Mouse (Mus musculus) layer of hippocampus, adult 2 months (tissue): ENCODE measurements around the gene Vps13d. TPM values are rescaled to one million over a fixed set of nuclear protein-coding genes. Genes with fewer than 3 reads are reported as not detected.

Experiments
- DNase-seq, 2 experiments: peaks; one replicate each; pipeline ENCODE4 v3.0.0; 2022; ENCODE audit warnings: low spot score in 2 of 2
- H3K27ac ChIP-seq: fragments of 200-600 bp; 2 replicates; pipeline ENCODE4 v1.8.1; 2022
- H3K4me3 ChIP-seq: fragments of 200-600 bp; 2 replicates; pipeline ENCODE4 v1.8.1; 2022; ENCODE audit warnings: mild to moderate bottlenecking
- CTCF ChIP-seq: fragments of 200-600 bp; conservative IDR thresholded peaks from 2 replicates; pipeline ENCODE4 v1.8.1; 2022; ENCODE audit warnings: antibody characterized with exemption, mild to moderate bottlenecking, moderate library complexity
- total RNA-seq, 2 experiments: library from RNA; stranded (reverse); gene quantifications; 2 replicates each; pipeline ENCODE4 v1.2.3; 2021

Vps13d gene
- total RNA-seq, 2 experiments from 2014 or later = 69.1 to 75.6 TPM

- Histone ChIP-seq H3K4me3 (no peak overlapping the region), H3K27ac (no peak overlapping the region)
- TF ChIP-seq CTCF = no peak
- no peak for DNase-seq
Observed at GRCm38 (mm10) chr4:145009934-145010333, 184.9 kb downstream of the Vps13d start.

- no peak for TF ChIP-seq CTCF
- Histone ChIP-seq H3K27ac (no peak overlapping the region), H3K4me3 (no peak overlapping the region)
- no peak for DNase-seq
Observed at GRCm38 (mm10) chr4:145009437-145009836, 185.4 kb downstream of the Vps13d start.

- no peak overlapping the region for H3K4me3 ChIP-seq
- DNase-seq = no peak
- TF ChIP-seq CTCF = no peak
- H3K27ac ChIP-seq = no peak overlapping the region
Observed at GRCm38 (mm10) chr4:145005943-145006545, 188.8 kb downstream of the Vps13d start.

- DNase-seq = no peak
- no peak for TF ChIP-seq CTCF
- Histone ChIP-seq H3K4me3 (no peak overlapping the region), H3K27ac (peak overlapping the region; percentile 11)
Observed at GRCm38 (mm10) chr4:145004176-145004575, 190.6 kb downstream of the Vps13d start.

GRCm38 (mm10) chr4:145002733-145003132 is 192.1 kb downstream of the Vps13d start:
- no peak for DNase-seq
- TF ChIP-seq CTCF = no peak
- Histone ChIP-seq H3K27ac (no peak overlapping the region), H3K4me3 (no peak overlapping the region)

GRCm38 (mm10) chr4:144999903-145000382 is 194.9 kb downstream of the Vps13d start:
- H3K27ac ChIP-seq = no peak overlapping the region
- DNase-seq = no peak
- no peak overlapping the region for H3K4me3 ChIP-seq
- no peak for TF ChIP-seq CTCF

GRCm38 (mm10) chr4:144999572-144999880 is 195.3 kb downstream of the Vps13d start:
- TF ChIP-seq CTCF = no peak
- no peak for DNase-seq
- no peak overlapping the region for H3K27ac ChIP-seq
- no peak overlapping the region for H3K4me3 ChIP-seq

- no peak for TF ChIP-seq CTCF
- DNase-seq = no peak
- H3K27ac ChIP-seq = no peak overlapping the region
- H3K4me3 ChIP-seq = no peak overlapping the region
Observed at GRCm38 (mm10) chr4:144998808-144999571, 195.8 kb downstream of the Vps13d start.

GRCm38 (mm10) chr4:144997887-144998658 is 196.7 kb downstream of the Vps13d start:
- no peak overlapping the region for H3K4me3 ChIP-seq
- DNase-seq = no peak
- H3K27ac ChIP-seq = no peak overlapping the region
- TF ChIP-seq CTCF = no peak

- TF ChIP-seq CTCF = no peak
- Histone ChIP-seq H3K27ac (no peak overlapping the region), H3K4me3 (no peak overlapping the region)
- no peak for DNase-seq
Observed at GRCm38 (mm10) chr4:144996996-144997820, 197.6 kb downstream of the Vps13d start.

- TF ChIP-seq CTCF = no peak
- no peak overlapping the region for H3K4me3 ChIP-seq
- H3K27ac ChIP-seq = no peak overlapping the region
- no peak for DNase-seq
Observed at GRCm38 (mm10) chr4:144995826-144996225, 199.0 kb downstream of the Vps13d start.

- no peak for DNase-seq
- no peak overlapping the region for H3K4me3 ChIP-seq
- no peak for TF ChIP-seq CTCF
- H3K27ac ChIP-seq = no peak overlapping the region
Observed at GRCm38 (mm10) chr4:144993047-144993917, 201.5 kb downstream of the Vps13d start.
